Mouse (Mus musculus) myocyte (in vitro differentiated cells): ENCODE data around the gene Gm45015.

Experiments
- CEBPB ChIP-seq: IDR thresholded peaks from 2 replicates; pipeline ENCODE4 v1.6.1; 2011; ENCODE audit warnings: mild to moderate bottlenecking, moderate library complexity; ENCODE audit not compliant: poor library complexity, insufficient read depth, severe bottlenecking
- E2F4 ChIP-seq: IDR thresholded peaks from one replicate; pipeline ENCODE4 v1.6.1; 2011; ENCODE audit warnings: mild to moderate bottlenecking, control low read depth, moderate library complexity; ENCODE audit not compliant: insufficient read depth
- POLR2A ChIP-seq: IDR thresholded peaks from one replicate; pipeline ENCODE4 v1.6.1; 2011; ENCODE audit warnings: low read depth, mild to moderate bottlenecking, control low read depth, moderate library complexity; ENCODE audit not compliant: insufficient read length
- POLR2AphosphoS2 ChIP-seq: IDR thresholded peaks from one replicate; pipeline ENCODE4 v1.6.1; 2011; ENCODE audit warnings: low read depth, control low read depth; ENCODE audit not compliant: insufficient read length
- REST ChIP-seq: IDR thresholded peaks from one replicate; pipeline ENCODE4 v1.6.1; 2011; ENCODE audit warnings: mild to moderate bottlenecking, control low read depth, moderate library complexity; ENCODE audit not compliant: insufficient read depth, insufficient read length

DNA sequence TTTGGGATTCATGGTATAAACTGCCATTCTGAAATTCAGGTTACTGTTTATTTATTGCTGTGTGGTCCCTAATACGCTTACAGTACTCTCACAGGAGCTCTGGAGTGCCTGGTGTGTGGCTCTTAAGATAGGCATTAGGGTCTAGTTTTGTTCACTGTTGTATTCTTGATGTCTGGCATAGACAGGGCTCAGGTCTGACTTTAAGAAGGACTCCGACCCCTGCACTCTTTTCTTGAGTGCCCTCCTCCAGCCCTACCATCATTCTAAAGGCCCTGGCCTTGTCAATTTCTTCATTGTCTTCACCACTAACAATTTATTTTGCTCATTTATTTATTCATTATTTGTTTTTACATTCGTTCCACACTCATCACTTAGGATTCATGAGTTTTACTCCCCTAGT is 5.4 kb upstream of the Gm45015 start:
- TF ChIP-seq E2F4 (no peak), POLR2A (no peak), REST (no peak), POLR2AphosphoS2 (no peak), CEBPB (no peak)
